Mouse (Mus musculus) lung, adult 18-20 months (tissue): ENCODE data around the gene Tbc1d14.

Source experiments
- DNase-seq, 2 experiments: peaks; one replicate each; pipeline ENCODE4 v3.0.0; 2022; ENCODE audit warnings: mixed read lengths in 2 of 2

Tbc1d14 gene

DNA sequence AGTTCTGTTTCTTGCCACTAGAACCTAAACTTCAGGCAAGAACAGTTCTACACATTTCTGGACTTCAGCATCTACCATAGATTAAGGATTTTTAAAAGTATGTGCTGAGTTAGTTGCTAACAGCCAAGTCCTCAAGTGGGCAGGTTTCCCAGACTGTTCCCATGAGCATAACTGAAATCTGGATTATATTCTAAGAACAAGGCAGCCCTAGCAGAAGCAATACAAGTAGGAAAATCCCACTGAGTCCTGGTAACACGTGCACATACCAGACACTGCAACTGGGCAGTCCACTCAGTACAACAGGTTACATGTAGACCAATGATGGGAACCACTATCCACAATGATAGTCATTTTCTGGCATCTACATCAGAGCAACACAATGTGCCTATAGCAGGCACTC lies 17.3 kb downstream of the Tbc1d14 start:
- DNase-seq = no peak

GRCm38 (mm10) chr5:36575227-36575626 lies 17.8 kb downstream of the Tbc1d14 start:
- DNase-seq = peak; percentile 50 to 64

- DNase-seq = peak; percentile 61 to 76
Observed at GRCm38 (mm10) chr5:36574147-36574870, 18.8 kb downstream of the Tbc1d14 start.

DNA sequence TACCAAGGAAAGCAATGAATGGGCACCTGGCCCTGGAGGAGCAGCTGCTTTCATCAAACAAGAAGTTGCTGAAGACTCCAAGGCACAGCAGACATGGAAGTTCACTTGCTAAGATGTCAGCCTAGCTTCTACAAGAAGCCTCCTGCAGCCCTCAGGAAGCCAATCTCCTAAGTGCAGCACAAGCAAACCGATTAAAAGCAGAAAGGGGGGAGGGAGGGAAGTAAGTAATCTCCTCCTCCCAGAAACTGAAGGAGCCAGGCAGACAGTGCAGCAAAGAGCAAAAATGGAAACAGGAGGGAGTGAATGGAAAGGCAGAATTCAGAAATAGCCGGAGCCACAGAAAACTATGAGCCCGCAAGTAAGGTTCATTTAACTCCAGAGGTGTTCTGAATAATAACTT lies 19.7 kb downstream of the Tbc1d14 start:
- DNase-seq = no peak

- no peak for DNase-seq
Observed at GRCm38 (mm10) chr5:36571371-36571770, 21.7 kb downstream of the Tbc1d14 start.

DNA sequence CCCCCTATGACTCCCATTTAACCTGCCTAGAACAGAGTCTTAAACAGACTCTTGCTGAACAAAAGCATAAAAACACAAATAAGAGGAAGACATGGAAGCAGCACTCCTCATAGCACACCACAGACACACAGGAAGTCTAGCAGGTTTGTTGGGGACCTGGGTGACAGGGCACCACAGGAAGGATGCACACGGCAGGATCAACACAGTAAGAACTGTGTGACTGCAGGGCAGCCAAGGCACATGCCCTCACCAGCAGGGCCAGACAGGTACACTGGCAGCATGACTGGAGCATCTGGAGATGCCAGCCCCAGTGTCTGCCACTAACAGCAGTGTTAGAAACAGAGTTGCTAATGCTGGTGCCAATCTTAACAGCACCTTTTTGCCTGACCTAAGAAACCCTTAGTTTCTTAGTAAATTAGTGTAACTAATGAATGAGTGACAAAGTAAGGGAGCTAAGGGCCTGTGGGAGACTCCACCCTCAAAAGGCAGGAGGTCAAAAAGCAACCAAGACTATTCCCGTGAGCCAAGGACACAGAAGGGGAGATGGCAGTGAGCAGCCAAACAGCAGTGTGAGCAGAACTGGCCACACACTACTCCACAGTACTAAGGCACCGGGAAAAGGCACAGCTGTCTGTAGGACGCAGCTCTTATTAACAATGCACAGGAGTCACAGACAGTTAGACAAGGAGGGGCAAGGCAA lies 22.4 kb downstream of the Tbc1d14 start:
- DNase-seq = no peak

DNA sequence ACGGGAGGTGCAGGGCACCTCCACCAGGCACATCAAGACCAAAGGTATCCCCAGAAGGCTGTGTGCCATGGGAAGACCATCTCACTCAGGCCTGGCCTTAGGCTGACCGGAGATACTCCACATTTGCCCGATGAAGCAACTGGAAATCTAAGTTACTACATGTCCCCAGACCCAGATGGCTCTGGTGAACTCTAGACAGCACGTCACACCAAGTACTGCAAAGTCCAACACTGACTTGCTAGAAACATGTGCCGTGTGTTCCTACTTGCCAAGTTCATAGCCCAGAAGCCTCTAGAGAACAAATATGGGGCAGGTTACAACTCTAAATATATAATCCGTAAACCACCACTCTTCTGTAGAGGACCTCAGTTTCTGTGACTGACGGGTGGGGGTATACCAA lies 23.0 kb downstream of the Tbc1d14 start:
- no peak for DNase-seq

DNA sequence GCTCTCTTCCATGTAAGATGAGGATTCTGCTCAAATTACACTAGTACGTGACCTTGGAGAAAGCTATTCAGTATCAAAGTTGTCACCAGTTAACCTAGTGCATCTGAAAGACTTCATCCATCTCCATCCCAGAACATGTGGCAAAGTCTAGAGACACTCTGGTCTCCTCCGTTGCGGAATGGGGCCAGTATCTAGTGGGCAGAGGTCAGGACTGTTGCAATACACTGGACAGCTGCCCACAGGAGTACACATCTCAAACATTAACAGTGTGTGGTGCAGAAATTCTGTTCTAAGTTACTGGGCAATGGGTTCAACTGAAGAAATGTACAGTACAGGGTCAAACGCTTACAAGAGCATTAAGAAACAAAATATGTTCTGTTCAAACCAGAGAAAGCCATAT lies 25.0 kb downstream of the Tbc1d14 start:
- DNase-seq = peak; percentile 78 to 82

GRCm38 (mm10) chr5:36567627-36568026 lies 25.4 kb downstream of the Tbc1d14 start:
- DNase-seq = no peak

DNA sequence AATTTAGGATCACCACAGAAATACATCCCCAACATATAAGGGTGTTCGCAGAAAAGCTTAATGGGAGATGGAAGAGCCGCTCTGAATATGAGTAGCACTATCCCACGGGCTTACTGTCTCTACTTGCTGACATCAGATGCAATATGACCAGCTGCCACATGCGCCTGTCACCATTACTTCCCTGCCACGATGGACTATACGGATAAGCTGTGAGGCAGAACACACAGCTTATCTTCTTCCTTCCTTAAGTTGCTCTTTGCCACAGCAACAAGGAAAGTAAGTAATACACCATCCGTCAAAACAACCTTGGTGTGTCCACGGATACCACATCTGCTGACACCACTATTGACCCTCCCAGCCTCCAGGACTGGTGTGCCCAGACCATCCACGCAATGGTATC lies 28.5 kb downstream of the Tbc1d14 start:
- DNase-seq = no peak

DNA sequence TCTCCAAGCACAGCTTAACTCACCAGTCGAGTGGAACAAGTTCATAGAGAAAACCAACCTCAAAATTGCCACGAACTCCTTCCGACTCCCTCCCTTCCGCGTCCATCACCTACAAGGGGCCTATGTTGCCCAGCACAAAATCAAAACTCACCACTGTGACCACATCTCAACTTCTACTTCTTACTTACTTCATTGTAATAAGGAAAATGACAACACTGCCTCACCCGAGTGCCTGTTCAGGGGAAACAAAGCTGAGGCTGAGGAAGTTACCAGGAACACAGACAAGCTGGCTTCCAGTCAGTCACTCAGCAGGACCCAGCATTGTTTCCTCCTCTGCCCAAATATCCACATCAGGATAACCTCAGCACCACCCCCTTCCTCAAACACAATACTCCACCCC lies 29.3 kb downstream of the Tbc1d14 start:
- DNase-seq = no peak

DNA sequence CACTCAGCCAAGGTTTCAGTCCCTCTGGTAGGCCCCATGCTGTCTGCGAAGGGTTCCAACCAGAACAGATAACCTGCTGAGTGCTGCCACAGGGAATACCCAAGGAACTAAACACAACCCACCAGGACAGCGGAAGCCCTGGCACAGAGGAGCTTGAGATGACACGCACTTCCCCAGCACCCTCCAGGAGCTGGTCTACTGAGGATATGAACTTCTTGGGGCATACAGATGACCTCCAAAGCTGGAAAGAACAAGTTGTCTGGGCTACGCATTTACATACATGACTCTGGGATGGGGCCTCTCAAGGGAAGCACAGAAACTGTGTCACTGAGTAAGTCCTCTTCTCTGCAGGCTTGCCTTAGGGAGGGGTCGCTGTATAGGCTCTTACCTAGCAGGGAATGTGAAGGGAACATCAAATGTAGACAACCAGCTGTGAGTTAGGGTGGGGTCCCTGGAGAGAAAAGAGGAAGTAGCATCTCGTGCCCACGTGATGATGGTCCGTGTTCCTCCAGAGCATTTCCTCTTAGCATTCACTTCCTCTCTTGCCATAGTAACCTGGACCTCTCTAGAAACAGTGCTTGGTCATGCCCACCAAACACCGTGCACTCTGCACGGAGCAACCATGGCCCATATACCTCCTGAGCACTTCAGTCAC lies 30.2 kb downstream of the Tbc1d14 start:
- peak; percentile 57 to 70 for DNase-seq

DNA sequence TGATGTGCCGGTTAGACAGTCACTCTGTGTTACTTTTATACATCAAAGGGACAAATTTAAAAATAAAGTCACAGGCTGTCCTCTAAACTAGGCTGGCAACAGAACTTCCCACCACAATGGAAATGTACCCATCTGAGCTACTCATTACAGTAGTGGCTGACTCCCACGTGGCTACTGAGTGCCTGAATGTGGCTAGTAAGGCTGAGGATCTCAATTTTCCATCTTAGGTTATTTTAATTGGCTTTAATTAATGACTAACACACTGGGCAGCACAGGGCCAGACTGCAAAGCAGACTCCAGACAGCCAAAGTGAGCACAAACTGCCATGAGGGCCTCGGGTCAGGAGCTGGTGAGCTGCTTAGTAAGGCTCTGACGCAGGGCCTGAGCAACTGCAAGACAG lies 31.6 kb downstream of the Tbc1d14 start:
- no peak for DNase-seq

DNA sequence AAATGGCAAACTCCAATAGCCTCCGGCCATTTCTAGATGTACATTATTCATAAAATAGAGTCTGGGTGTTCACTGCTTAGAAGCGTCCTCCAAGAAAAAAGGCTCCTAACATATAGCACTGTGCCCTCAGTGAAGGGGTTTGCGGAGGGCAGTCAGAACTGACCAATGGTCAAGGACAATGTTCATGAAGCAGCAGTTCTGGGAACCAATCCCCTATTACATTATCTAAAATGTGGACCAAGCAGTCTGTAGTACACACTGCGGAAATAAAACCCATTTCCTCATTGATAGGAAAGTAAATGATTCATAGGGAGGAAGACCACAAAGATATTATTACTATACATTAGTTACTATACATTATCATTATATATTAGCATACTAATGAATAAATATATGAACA lies 32.6 kb downstream of the Tbc1d14 start:
- no peak for DNase-seq

- DNase-seq = no peak
Observed at GRCm38 (mm10) chr5:36559510-36560235, 33.4 kb downstream of the Tbc1d14 start.

GRCm38 (mm10) chr5:36559106-36559505 lies 34.0 kb downstream of the Tbc1d14 start:
- peak in 1 of 2 experiments; percentile 58 for DNase-seq

- DNase-seq = no peak
Observed at GRCm38 (mm10) chr5:36558526-36558925, 34.5 kb downstream of the Tbc1d14 start.

GRCm38 (mm10) chr5:36557584-36558308 lies 35.3 kb downstream of the Tbc1d14 start:
- DNase-seq = no peak

- no peak for DNase-seq
Observed at GRCm38 (mm10) chr5:36556906-36557305, 36.2 kb downstream of the Tbc1d14 start.

DNA sequence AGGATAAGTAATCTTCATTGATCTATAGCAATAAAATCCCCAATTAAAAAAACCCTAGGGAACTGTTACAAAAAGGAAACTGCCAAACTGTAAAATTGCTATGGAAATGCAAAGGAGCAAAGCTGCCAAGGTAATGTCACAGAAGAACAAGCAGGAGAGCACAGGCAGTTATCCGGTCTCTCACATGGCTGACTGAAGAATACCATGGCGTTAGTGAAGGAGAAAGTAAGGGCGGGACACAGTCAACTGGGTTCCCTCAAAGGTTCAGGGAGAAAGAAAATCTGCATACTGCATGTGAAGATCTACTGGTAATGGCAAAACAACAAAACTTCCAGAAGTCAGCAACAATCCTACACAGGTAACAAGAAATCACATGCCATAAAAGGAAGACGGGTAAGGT lies 36.8 kb downstream of the Tbc1d14 start:
- no peak for DNase-seq

- DNase-seq = no peak
Observed at GRCm38 (mm10) chr5:36554496-36554895, 38.6 kb downstream of the Tbc1d14 start.

DNA sequence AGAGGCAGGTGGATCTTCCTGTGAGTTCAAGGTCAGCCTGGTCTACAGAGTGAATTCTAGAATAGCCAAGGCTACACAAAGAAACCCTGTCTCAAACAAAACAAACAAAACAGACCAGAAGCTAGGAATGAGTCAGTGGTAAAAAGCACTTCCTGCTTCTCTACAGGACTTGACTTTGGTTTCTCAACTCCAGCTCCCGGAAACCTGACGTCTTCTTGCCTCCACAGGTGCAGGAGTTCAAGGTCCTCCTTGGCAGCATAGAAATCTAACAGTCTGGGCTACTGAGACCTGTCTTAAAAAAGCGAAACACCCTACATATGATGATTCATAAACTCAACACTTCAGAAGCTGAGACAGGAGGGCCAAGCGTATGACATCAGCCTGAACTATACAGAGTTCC lies 39.2 kb downstream of the Tbc1d14 start:
- no peak for DNase-seq
